Mouse (Mus musculus) kidney, adult 8-10 months (tissue): ENCODE data around the gene Pdcd4.
"Not testable (repeated sequence)": the region's sequence is repeated elsewhere in the genome, so short reads cannot be mapped to it uniquely, and the experiment has no call there.

Experiments used
- DNase-seq, 2 experiments: peaks; one replicate each; pipeline ENCODE4 v3.0.0; 2022

The Pdcd4 gene

DNA sequence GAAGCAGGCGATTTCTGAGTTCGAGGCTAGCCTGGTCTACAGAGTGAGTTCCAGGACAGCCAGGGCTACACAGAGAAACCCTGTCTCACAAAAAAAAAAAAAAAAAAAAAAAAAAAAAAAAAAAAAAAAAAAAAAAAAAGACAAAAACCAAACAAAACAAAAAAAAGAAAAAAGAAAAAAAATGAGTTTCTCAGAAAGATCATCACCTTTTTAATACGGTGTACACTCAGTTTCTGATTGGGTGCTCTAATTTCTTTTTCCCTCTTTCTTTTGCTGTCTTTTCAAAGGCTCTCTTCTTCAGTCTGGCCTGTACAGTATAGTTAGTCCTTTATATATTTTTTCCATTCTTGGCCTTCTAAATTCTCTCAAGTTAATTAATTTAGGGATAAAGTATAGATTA, 72.3 kb downstream of the Pdcd4 start:
- not testable (repeated sequence) for DNase-seq

DNA sequence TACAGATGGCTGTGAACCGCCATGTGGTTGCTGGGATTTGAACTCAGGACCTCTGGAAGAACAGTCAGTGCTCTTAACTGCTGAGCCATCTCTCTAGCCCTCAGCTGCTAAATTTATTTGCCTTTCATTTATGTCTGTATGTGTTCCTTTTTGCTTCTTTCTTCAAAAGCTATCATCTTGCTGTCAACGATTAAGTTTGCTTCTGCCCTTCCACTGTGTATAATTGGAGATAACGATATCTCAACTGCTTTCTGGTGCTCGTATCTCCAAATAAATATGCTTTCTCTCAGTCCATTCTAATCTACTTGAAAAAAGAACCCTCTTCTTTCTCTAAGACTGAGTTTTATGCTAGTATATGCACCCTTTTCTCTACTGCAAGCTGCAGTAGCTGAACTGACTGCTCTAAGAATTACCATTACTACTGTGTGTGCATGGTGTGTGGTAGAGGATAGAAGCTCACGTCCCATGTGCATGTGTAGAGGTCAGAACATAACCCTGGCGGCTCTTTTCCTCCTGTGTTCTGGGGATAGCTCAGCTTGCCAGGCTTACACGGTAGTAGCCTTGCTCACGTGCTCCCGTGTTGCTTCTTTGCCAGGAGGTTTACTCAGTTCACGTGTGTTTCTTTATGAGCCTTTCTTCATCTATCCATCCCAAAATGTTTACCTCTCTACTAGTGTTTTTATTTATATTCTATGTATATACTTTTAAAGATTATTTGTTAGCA, 73.0 kb downstream of the Pdcd4 start:
- DNase-seq, result no peak

DNA sequence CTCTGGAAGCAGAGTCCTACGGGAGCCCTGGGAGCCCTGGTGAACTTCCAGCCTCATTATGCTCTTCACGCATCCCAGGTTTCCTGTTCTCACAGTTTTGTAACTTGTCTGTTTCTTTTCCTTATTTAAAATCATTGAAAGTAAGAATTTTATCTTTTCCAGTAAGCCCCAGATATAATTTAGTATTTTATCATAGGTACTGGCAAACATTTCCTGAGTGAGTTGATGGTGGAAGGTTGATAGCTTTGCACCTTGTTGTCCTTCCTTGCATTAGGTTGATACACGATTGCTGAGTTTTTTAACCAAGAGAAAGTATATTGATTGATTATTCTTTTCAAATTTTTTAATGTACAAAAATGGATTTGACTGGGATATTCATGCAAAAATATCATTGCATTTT, 77.2 kb downstream of the Pdcd4 start:
- DNase-seq, result no peak

- no peak for DNase-seq
These were observed 79.9 kb downstream of the Pdcd4 start for GRCm38 (mm10) chr19:53971938-53972337.

GRCm38 (mm10) chr19:53973656-53974055, 81.6 kb downstream of the Pdcd4 start:
- DNase-seq, result no peak
